Mouse (Mus musculus): Measurements from ENCODE around the gene Sos1.
"Not testable (repeated sequence)": the region's sequence is repeated elsewhere in the genome, so short reads cannot be mapped to it uniquely, and the experiment has no call there.

The Sos1 gene

DNA sequence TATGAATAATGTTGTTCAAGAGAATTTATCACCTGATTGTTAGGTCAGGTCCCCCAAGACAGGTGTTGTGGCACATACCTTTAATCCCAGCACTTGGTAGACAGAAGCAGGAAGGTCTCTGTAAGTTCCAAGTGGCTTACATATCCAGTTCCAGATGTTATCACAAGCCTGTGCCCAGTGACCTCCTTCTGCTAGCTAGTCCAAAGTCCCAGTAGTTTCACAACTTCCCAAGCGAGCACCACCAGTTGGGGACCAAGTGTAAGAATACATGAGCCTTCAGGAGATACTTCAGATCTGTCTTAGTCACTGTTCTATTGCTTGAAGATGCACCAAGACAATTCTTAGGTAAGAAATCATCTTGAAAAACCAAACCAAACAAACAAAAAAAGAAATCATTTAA is 13.6 kb upstream of the Sos1 start:
- no peak for DNase-seq (ENCODE audit: low read depth)

DNA sequence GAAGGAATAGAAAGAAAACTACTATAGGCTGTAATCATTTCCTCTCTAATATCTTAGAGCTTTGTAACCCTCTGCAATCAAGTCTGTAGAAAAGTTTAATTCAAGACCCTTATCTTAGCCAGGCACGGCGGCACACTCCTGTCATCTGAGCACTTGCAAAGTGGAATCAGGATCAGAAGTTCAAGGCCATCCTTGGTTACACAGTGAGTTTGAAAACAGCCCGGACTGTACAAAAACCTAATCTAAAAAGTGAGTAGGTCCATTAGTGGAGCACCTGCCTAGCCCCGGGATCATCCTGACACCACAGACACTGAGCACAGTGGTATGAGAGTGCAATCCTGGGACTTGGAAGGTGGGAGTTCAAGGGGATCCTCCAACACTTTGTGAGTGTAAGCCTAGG is 12.6 kb upstream of the Sos1 start:
- DNase-seq (ENCODE audit: low read depth) = no peak

DNA sequence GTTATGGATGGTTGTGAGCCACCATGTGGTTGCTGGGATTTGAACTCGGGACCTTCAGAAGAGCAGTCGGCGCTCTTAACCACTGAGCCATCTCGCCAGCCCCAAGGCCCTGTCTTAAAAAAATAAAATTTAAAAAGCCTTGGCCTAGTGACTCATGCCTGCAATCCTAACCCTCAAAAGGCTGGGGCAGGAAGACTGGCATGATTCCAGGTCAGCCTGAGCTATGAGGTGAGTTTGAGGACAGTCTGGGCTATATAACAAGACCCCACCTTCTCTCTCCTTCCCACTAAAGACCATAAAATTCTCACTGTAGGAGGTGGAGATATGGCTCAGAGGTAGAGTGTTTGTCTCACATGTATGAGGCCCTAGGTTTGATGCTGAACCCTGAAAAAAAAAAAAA is 12.0 kb upstream of the Sos1 start:
- DNase-seq (ENCODE audit: low read depth) = no peak

DNA sequence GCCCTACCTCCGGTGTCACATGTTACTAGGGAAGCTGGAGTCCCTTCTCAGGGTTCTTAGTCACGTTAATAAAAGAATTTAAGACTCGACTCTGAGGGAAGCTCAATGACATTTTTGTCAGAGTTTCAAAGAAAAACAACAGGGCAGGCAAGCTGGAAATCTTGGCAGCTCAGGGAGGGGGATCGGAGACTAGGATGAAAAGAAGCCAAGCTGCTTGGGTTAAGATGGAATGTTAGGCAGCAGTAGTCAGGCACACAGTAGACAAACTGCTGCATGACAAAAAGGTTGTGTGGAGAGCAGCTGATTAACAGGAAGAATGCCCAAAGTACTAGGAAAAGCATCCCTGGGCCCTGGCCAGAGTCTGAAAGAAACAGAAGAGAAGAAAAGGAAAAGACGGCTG is 9.9 kb upstream of the Sos1 start:
- DNase-seq (ENCODE audit: low read depth) = peak; percentile 76

DNA sequence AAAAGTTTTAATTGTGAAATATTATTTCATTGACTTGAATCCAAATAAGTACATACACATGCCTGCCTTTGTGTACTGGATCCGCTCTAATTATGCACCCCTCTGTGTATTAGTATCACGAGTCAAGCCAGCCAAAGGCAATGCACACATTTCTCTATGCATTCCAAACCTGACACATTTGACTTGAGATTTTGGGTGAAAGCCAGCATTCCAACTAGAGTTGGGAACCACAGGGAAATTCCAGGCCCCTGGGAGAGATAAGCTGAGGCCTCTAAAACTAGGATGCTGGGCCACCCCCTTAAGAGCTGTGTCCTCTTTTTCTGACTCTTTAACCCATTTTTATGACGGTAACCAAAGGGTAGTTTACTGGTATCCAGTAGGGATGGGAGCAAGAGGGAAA is 8.7 kb upstream of the Sos1 start:
- DNase-seq (ENCODE audit: low read depth) = no peak

DNA sequence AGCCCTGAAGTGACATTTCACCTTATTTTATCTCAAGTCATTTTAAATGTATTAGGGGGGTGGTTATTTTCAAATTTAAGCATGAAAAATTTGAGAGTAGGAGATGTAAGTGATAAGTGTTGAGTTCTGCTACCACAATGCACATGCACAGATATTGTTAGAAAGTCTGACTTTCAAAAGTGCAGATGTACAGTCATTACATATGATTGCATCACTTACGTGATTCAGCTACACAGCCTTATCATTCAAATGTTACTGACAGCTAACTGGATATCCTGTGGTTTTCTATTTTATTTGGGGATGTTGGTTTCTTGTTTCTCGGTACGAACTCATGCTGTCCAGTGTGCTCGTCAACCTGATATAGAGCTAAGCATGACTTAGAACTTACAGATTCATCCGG is 4.9 kb upstream of the Sos1 start:
- no peak for DNase-seq (ENCODE audit: low read depth)

DNA sequence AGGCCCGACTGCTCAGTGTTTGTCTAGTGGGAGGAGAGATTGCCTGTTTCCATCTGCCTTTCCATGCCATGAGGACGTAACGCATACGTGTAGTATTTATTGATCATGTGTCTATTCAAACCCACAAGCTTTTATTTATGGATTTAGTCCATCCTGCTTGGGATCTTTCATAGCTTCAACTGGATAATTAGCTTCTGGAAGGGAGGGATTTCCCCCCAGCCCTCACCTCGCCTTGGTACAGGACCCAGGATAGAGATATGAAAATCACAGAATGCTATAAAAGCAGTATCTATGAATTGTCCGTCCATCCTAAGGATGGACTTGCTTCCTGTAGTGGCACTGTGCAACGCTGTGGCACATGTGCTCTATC is 587 bp upstream of the Sos1 start:
- no peak for DNase-seq (ENCODE audit: low read depth)

DNA sequence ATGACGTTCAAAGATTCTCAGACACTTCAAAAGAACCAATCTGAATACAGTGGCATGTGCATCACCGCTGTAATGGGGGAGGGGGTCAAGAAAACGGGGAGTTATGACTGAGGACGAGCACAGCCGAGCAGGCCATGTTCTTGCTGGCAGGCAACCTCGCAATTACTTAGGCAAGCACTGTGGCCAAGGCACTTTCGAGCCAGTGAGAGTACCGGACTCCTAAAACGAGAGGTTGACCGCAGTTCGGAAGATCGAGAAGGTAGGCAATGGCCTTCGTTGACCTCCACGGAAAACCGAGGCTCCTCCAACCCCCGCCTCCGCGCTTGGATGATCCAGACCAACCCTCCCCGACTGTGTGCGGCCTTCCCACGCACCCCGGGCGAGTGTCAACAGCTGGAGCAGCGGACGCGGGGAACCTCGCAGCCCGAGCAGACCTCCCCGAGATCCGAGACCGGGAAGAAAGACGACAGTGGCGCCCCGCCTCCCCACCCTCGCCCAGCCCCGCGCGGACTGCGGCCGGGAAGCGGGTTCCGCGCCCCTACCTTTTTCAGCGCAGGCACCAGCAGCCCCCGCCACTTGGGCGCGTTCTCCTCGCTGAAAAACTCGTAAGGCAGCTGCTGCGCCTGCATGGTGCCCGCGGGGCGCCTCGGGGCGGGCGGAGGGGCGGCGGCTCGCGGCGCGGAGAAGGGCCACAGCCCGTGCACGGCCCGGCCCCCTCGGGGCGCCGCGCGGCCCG is 790 bp downstream of the Sos1 start:
- DNase-seq (ENCODE audit: low read depth) = no peak

DNA sequence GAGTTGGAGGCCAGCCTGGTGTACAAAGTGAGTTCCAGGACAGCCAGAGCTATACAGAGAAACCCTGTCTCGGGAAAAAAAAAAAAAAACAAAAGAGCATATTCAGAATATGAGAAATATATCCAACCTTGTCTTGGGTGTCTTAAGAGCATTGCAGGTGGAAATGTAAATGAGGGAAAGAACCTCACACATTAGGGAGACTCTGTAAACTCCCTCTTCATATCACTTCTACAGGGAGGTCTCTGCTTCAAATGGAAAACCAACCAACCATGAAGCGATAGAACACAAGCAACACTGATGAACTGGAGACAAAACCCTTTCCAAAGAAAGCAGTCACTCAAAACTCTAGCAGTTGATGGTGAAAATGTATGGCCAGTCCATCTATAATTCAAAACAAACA is 2.6 kb downstream of the Sos1 start:
- no peak for DNase-seq (ENCODE audit: low read depth)

DNA sequence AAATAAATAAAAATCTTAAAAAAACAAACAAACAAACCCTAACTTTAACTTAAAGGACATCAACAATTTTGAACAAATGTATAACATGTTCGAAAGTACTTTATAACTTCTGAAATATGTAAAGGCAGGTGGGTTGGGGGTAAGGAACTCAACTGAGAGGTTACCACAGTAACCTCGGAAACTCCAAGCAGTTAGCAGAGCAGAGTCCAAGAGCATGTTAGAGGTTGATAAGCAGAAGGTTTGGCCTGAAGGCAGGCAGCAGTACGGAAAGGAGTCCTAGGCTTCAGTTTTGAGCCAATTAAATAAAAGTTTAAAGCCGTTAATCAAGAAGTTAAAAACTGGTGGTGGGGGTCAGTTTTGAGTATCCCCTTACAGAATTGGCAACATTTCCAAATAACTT is 3.8 kb downstream of the Sos1 start:
- no peak for DNase-seq (ENCODE audit: low read depth)

DNA sequence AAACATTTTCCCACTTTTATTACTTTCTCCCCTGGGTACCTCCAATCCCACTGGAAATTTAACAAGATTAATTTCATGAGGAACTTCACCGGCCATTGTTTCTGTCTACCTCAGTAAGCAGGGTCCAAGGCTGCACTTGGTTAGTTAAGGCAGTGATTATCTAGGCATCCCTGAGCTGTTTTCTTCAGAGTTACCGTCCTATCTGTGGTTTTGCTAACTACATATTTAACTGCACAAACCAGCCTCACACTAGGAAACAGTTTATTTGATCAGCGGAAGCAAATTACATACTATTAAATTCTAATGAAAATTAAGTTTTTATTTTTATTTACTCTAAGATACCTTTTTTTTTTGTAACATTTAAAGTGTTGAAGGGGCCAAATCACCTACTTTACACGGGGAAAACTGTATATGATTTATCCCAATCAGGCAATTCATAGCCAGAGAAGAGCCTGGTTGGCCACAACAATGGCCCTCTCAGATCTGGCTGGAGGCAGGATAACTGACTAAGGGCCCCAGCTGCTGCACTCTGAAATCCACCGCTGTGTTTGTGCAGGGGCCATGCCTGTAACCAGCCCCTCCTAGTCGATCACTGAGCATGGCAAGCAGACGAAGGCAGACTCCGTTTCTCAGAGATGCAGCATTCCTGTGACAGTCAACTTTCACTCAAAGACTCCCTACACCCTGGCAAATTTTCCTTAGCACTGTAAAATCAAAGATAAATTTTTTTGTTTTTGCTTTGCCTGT is 9.0 kb downstream of the Sos1 start:
- no peak for DNase-seq (ENCODE audit: low read depth)

DNA sequence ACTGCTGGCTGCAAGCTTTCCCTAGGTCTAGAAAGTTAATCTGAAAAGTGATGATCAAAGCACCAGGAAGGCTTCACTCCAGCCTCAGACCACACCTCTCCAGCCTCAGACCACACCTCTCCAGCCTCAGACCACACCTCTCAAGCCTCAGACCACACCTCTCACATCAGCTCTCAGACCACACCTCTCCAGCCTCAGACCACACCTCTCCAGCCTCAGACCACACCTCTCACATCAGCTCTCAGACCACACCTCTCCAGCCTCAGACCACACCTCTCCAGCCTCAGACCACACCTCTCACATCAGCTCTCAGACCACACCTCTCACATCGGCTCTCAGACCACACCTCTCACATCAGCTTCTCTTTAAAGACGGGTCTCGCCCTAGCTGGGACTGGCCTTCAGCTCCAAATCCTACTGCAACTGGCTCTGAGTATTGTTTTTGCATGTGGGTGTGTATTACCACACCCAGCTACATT is 11.8 kb downstream of the Sos1 start:
- DNase-seq (ENCODE audit: low read depth) = not testable (repeated sequence)

DNA sequence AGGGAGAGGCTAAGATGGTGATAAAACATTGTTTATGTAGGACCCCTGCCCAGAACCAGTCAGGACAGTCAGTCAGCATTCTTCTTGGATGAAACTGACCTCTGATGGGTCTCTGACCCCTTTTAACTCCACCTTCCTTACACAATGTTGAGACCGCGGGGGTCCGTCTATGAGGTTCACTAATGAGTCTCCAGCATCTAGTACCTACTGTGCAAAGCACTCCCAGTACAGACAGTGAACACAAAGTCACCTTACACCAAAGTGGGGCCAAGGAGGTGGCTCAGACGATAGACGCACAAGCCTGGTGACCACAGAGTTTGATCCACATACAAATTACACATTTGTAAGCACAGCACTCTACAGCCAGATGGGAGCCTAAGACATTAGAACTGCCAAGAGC is 20.0 kb downstream of the Sos1 start:
- no peak for DNase-seq (ENCODE audit: low read depth)

DNA sequence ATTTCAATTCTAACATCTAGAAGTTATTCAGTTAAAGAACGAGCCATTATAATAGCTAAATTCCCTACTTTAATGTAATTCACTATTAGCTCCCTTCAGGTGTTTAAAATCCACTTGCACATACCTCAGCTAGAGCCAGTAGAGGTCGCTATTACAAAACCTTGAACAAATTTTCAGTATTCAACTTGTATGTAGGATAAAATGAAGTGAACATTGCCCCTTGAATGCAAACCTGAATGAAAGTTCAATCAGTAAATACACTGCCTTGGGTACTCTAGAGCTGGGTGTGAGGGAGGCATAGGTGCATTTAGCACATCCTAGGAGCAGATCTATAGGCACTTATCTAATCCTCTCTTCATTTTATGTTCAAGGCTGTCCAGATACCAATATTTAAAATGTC is 24.6 kb downstream of the Sos1 start:
- DNase-seq (ENCODE audit: low read depth) = peak; percentile 18

DNA sequence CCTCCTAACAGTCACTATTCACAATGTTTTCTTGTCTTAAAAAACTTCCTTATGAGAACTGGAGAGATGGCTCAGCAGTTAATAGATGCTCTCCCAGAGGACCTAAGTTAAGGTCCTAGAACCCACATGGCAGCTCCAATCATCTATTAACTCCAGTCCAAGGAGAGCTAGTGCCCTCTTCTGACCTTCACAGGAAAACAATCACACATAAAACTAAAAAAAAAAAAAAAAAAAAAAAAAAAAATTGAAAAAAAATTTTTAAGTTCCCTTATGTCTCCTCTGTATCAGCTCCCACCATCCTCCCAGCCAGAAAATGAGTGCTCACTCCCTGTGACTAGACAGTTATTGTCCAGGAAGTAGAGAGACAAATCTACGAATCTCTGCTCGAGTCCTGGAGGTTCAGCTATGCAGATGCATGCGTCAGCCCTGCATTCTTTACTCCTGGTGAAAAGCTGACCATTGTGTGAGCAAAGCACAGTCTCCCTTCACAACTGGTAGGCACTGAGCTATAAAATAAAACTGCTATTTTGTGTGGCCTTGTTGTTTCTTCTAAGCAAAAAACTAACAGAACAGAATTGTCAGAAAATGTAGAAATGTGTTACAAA is 29.7 kb downstream of the Sos1 start:
- DNase-seq (ENCODE audit: low read depth) = no peak

DNA sequence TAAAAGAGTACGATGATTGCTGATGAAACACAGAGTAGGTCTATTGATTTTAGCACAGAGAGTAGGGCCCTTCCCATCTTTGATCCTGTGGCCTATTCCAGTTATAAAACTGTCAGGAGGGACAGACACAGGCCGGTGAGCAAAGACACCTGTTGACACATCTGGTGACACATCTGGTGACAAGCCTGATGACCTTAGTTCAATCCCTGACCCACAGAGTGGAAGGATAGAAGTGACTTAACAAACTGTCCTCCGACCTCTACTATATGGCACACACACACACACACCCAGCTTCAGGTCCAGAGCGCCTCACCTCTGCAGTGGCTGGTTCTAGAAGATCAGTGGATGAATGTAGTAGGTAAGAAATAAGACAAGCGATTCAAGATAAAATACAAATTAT is 33.8 kb downstream of the Sos1 start:
- no peak for DNase-seq (ENCODE audit: low read depth)

DNA sequence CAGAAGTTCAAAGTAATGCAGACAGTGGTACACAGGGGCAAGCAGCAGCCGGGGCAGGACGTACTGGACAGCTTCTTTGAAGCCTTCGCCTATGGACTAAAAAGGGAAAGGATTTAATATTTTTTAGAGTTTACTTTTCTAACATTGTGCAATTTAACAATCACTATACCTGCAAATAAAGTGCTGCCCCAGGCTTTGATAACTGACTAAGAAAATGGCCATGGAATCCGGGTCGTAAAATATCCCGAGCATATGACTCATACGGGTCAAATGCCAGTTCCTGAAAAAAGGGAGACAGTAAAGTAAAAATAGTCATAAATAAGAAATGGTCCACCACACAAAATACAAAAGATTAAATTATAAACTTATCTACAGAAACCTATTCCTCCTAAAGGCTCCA is 34.8 kb downstream of the Sos1 start:
- DNase-seq (ENCODE audit: low read depth) = no peak

DNA sequence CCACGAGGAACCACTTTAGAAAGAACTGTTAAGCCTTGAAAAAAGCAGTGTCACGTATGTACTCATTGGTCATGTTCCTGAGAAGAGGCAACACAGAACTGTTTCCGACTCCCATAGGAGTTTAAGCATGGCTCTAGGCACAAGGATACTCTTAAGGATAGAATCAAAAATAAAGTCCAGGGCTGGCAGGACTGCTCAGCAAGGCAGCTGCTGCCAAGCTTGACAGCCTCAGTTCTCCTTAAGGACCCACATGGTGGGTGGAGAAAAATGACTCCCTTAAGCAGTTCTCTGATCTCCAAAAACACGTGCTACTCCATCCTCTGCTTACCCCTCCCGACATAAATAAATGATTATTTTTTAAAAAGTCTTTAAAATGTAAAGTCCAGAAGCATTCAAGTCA is 44.6 kb downstream of the Sos1 start:
- no peak for DNase-seq (ENCODE audit: low read depth)

DNA sequence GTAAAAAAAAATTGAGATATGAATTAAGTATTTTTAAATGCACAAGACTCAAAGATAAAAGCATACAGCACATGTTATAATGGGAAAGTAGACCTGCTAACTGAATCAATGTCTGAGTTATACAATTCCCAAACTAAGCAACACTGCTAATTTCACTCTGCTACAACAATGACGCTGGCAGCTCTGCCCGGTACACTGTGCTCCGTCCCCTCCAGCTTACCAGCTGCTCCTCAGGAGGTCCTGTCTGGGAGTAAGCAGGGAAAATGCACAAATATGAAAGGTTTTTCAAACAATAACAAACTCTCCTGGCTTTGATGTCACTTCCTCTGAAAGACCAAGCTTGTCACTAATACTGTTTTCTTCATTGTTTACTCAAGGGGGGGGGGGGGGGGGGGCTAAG is 45.8 kb downstream of the Sos1 start:
- DNase-seq (ENCODE audit: low read depth) = no peak

DNA sequence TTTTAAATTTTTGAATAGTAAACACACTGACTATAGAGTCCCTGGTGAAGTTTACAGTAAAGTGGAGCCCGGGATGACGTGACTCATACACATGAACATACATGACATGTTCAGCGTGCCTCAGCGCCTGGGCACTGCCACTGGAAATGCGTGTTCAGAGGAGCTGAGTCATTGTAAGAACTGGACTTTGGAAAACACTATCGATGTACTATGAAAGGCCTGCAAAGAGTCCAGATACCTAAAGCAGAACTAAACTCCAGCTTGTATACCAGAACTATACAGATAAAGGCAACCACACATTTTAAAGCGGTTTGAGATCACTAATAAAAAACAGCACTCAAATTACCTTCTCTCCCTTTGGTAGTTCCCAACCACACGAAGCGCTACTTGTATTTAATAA is 48.3 kb downstream of the Sos1 start:
- no peak for DNase-seq (ENCODE audit: low read depth)

DNA sequence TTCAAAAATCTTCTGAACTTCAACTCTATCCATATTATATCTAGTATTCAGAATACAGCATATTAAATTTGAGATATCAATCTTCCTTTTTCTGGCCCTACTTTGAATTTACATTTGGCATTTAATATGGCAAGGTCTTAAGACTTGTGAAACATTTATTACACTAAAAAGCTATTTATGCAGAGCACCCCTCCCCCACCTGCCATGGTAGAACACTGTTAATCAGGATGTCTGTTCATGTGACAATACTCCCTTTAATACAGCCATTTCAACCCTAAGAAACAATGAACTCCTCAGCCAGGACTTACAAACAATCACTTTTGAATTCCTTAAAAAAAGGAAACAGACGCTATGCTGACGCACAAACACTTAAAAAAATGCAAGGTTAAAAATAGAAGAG is 52.3 kb downstream of the Sos1 start:
- DNase-seq (ENCODE audit: low read depth) = no peak

DNA sequence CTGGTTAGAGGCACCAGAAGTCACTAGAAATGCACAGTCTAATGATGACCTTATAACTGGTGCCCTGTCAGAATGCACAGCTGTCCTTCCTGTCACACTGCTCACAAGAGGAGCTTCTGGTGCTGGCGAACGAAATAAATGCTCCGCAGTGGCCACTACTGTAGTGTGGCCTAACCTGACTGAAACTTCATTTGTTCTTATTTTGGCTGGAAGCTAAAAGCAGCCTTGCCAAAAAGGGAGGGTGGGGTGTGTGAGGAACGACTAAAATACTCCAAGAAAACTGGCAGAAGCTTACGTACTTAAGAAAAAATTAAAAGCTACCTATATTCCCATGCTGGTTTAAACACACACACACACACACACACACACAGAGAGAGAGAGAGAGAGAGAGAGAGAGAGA is 53.4 kb downstream of the Sos1 start:
- DNase-seq (ENCODE audit: low read depth) = no peak

DNA sequence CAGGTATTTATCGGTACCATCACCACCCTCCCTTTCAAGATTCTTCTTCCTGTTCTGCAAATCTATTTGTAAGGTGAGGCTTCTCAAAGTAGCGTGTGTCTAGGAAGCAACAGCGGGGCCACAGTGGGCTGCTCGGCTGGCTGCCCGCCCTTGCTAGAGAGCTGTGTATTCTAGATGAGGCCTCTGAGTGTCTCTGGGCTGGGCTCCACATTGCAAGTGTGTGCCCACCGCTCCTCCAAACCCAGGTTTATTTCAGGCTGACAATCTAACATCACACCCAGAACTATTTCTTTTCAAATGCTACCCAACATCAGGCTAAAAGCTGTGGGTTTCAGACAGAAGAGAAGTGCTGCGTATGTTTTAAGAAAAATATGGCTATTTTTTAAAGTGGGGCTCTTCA is 54.1 kb downstream of the Sos1 start:
- DNase-seq (ENCODE audit: low read depth) = no peak

DNA sequence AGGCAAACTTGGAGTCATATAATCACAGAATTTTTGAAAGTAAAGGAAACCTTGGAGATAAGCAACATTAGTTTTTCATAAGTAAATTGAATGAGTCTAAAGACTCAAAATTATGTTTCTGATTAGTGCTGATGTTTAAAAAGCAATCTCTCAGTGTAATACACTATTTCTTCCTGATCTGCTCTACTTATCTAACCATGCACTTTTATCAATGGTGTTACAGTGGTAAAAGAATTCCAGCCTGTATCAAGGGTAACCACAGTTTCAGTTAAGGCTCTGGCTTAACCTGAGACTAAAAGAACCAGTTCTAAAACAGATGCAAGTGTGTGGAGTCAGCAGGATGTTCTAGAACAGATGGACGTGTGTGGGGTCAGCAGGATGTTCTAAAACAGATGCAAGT is 59.3 kb downstream of the Sos1 start:
- DNase-seq (ENCODE audit: low read depth) = no peak

Measured in fibroblast of lung, adult 2 months (primary cell).